Mouse (Mus musculus): ENCODE results near the gene Gpr156.

DNA sequence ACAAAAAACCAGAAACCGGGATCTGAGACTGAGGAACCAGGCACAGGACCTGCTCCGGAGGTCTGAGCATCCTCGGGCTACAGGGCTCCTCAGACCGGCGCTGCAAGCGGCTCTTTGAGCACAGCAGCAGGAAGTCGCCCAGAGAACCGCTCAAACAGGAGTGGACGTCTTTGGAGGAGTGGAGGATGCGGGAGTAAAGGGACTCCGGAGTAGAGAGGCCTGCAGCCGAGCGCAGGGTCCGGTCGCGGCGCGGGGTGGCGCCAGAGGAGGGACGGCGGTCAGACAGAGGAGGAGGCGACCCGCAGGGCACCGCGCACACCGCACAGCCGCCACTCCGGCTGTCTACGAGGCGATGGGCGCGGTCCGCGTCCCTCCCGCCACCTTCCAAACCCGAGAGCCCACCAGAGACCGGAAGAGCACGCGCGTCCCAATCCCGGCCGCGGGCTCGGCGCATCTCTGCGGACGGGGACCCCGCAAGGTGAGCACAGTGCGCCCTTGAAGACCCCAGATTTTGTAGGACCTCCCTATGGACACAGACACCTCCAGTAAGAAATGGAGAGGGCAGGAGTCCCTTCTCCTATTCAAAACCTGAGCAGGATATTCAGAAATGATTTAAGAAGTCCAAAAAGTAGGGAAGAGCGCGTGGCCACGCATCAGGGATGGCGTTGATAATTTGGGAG, at the start of gene Gpr156:
- TF ChIP-seq UBTF (IDR thresholded peaks at IDR 0.05; ENCODE audit: low read depth, low read length) (no peak), CTCF (conservative IDR thresholded peaks at IDR 0.05 in 1 of 2, IDR thresholded peaks at IDR 0.05 in 1 of 2; ENCODE audit: low read depth in 2 of 2, low read length in 2 of 2) (peak in 1 of 2 experiments; percentile 17; a peak in 1 of 4 replicates), POLR2A (IDR thresholded peaks at IDR 0.05; ENCODE audit: low read depth, low read length) (no peak), ZKSCAN1 (IDR thresholded peaks at IDR 0.05; ENCODE audit: borderline replicate concordance, low read depth, low read length) (no peak), USF1 (IDR thresholded peaks at IDR 0.05; ENCODE audit: low read depth, low read length) (no peak), NRF1 (IDR thresholded peaks at IDR 0.05; ENCODE audit: low read depth, low read length) (no peak)

Measured in CH12.LX (cell line).